Mouse (Mus musculus): ENCODE measurements at regions not wholly inside any gene's neighbourhood (a gene's known extent, or its start where the extent isn't known, plus 50 kb on each side); places are given as distances from the start of the nearest gene placed in this dataset.

GRCm38 (mm10) chr1:73113137-73113536 is 97.4 kb upstream of the Tnp1 start:
- intact Hi-C loops (cut with DNase I; ENCODE audit: low total_unique reads) = no loop called here
- DNase-seq = peak; percentile 18

GRCm38 (mm10) chr1:73112711-73113110 is 97.0 kb upstream of the Tnp1 start:
- DNase-seq = no peak
- intact Hi-C loops (cut with DNase I; ENCODE audit: low total_unique reads) = no loop called here

- intact Hi-C loops (cut with DNase I; ENCODE audit: low total_unique reads) = no loop called here
- DNase-seq = peak; percentile 25
Measured at GRCm38 (mm10) chr1:73111911-73112310, 96.2 kb upstream of the Tnp1 start.

- peak; percentile 45 for DNase-seq
- intact Hi-C loops (cut with DNase I; ENCODE audit: low total_unique reads) = no loop called here
Measured at GRCm38 (mm10) chr1:73105856-73106463, 90.3 kb upstream of the Tnp1 start.

GRCm38 (mm10) chr1:73097645-73098440 is 82.1 kb upstream of the Tnp1 start:
- intact Hi-C loops (cut with DNase I; ENCODE audit: low total_unique reads) = no loop called here

GRCm38 (mm10) chr1:73089636-73090035 is 73.9 kb upstream of the Tnp1 start:
- intact Hi-C loops (cut with DNase I; ENCODE audit: low total_unique reads) = no loop called here
- DNase-seq = no peak

More at GRCm38 (mm10) chr1:73097645-73098440, 82.1 kb upstream of the Tnp1 start:
- no peak for DNase-seq

GRCm38 (mm10) chr1:73088494-73088893 is 72.8 kb upstream of the Tnp1 start:
- intact Hi-C loops (cut with DNase I; ENCODE audit: low total_unique reads) = no loop called here
- DNase-seq = no peak

GRCm38 (mm10) chr1:73084946-73085345 is 69.2 kb upstream of the Tnp1 start:
- no peak for DNase-seq
- intact Hi-C loops (cut with DNase I; ENCODE audit: low total_unique reads) = no loop called here

GRCm38 (mm10) chr1:73083396-73083795 is 67.7 kb upstream of the Tnp1 start:
- no peak for DNase-seq
- intact Hi-C loops (cut with DNase I; ENCODE audit: low total_unique reads) = no loop called here

GRCm38 (mm10) chr1:73079518-73079917 is 63.8 kb upstream of the Tnp1 start:
- intact Hi-C loops (cut with DNase I; ENCODE audit: low total_unique reads) = no loop called here
- DNase-seq = no peak

- intact Hi-C loops (cut with DNase I; ENCODE audit: low total_unique reads) = no loop called here
- no peak for DNase-seq
Measured at GRCm38 (mm10) chr1:73077156-73077555, 61.4 kb upstream of the Tnp1 start.

- DNase-seq = no peak
- intact Hi-C loops (cut with DNase I; ENCODE audit: low total_unique reads) = no loop called here
Measured at GRCm38 (mm10) chr1:73075699-73076373, 60.1 kb upstream of the Tnp1 start.

GRCm38 (mm10) chr1:73075159-73075558 is 59.5 kb upstream of the Tnp1 start:
- intact Hi-C loops (cut with DNase I; ENCODE audit: low total_unique reads) = no loop called here
- DNase-seq = no peak

- intact Hi-C loops (cut with DNase I; ENCODE audit: low total_unique reads) = no loop called here
Measured at GRCm38 (mm10) chr1:73074525-73074924, 58.8 kb upstream of the Tnp1 start.

GRCm38 (mm10) chr1:73072237-73072904 is 56.7 kb upstream of the Tnp1 start:
- intact Hi-C loops (cut with DNase I; ENCODE audit: low total_unique reads) = no loop called here
- DNase-seq = no peak

More at GRCm38 (mm10) chr1:73074525-73074924, 58.8 kb upstream of the Tnp1 start:
- DNase-seq = no peak

- no peak for DNase-seq
- intact Hi-C loops (cut with DNase I; ENCODE audit: low total_unique reads) = no loop called here
Measured at GRCm38 (mm10) chr1:73070126-73070525, 54.4 kb upstream of the Tnp1 start.
